Mouse (Mus musculus) intestine, postnatal 0 days (tissue): ENCODE results near the gene Faap20. TPM values are rescaled to one million over a fixed set of nuclear protein-coding genes. Genes with fewer than 3 reads are reported as not detected.

Experiments
- ATAC-seq: fragments of 200-750 bp; cut with Nextera tagmentation; 2 replicates; pipeline ENCODE4 v1.8.0; 2017; ENCODE audit warnings: mild to moderate bottlenecking, moderate TSS enrichment, moderate library complexity
- H3K27ac ChIP-seq: fragments of 300-500 bp; sonication (generic); 2 replicates; pipeline ENCODE4 v1.5.1; 2014; ENCODE audit warnings: mild to moderate bottlenecking, low read depth, low read length, moderate library complexity
- H3K27me3 ChIP-seq: fragments of 300-500 bp; sonication (generic); replicated peaks from 2 replicates; pipeline ENCODE4 v1.6.1; 2014; ENCODE audit warnings: low read length, mixed read lengths; ENCODE audit not compliant: control insufficient read depth, insufficient read depth
- H3K36me3 ChIP-seq: fragments of 300-500 bp; sonication (generic); 2 replicates; pipeline ENCODE4 v1.6.1; 2014; ENCODE audit warnings: mild to moderate bottlenecking, moderate library complexity; ENCODE audit not compliant: control insufficient read depth, insufficient read depth
- H3K4me1 ChIP-seq: fragments of 300-500 bp; sonication (generic); replicated peaks from 2 replicates; pipeline ENCODE4 v1.6.1; 2014; ENCODE audit warnings: antibody characterized with exemption, low read length, mixed read lengths; ENCODE audit not compliant: control insufficient read depth, insufficient read depth
- H3K4me2 ChIP-seq: fragments of 300-500 bp; sonication (generic); replicated peaks from 2 replicates; pipeline ENCODE4 v1.6.1; 2014; ENCODE audit warnings: low read depth, mild to moderate bottlenecking, moderate library complexity
- H3K4me3 ChIP-seq: fragments of 300-500 bp; sonication (generic); 2 replicates; pipeline ENCODE4 v1.5.1; 2014; ENCODE audit warnings: low read depth, low read length
- H3K9ac ChIP-seq: fragments of 300-500 bp; sonication (generic); 2 replicates; pipeline ENCODE4 v1.6.1; 2014; ENCODE audit warnings: mild to moderate bottlenecking, low read depth, low read length
- H3K9me3 ChIP-seq: fragments of 300-500 bp; sonication (generic); 2 replicates; pipeline ENCODE4 v1.6.1; 2016; ENCODE audit warnings: mixed run types; ENCODE audit not compliant: control insufficient read depth
- CTCF ChIP-seq: sonication (generic); IDR thresholded peaks from 2 replicates; pipeline ENCODE4 v1.5.1; 2016; ENCODE audit warnings: low read depth, mild to moderate bottlenecking, control low read depth, antibody characterized with exemption, moderate library complexity
- WGBS: fragments of 180-500 bp; shearing (Covaris S2); extraction: QIAGEN DNeasy Blood & Tissue Kit; methylation state at CpG from one replicate; pipeline ENCODE4 v1.1.7; 2014; 5-methylcytosine and 5-hydroxymethylcytosine counted together
- polyA plus RNA-seq: library from polyadenylated mRNA; unstranded; fragments of >200 nt; fragmentation: Nextera tagmentation; extraction: Ambion mirVana; gene quantifications from 2 replicates; pipeline ENCODE4 v1.2.1, GENCODE M21; 2015

The Faap20 gene
- polyA plus RNA-seq, 1 experiment from 2014 or later = 57.8 TPM

GRCm38 (mm10) chr4:155249257-155249647, 350 bp upstream of the Faap20 start:
- Histone ChIP-seq H3K4me2 (peak overlapping the region; percentile 95), H3K27me3 (no peaks in the 10 kb centered on the region), H3K27ac (peak overlapping the region; percentile 96), H3K9ac (peak overlapping the region; percentile 60), H3K4me1 (peaks cover 10% of the 10 kb centered on the region; the same call in 1 of the 2 replicates), H3K4me3 (peak overlapping the region; percentile 68), H3K36me3 (peaks cover 8% of the 10 kb centered on the region; the same call in 1 of the 2 replicates), H3K9me3 (no peaks in the 10 kb centered on the region)
- WGBS = 0% methylated on average over 9 of the region's 9 CpGs
- TF ChIP-seq CTCF = peak; percentile 99
- peak; percentile 66 for ATAC-seq

- H3K4me1 ChIP-seq = peaks cover 10% of the 10 kb centered on the region; the same call in 1 of the 2 replicates
- no peaks in the 10 kb centered on the region for H3K9me3 ChIP-seq
- no peaks in the 10 kb centered on the region for H3K27me3 ChIP-seq
- 6% methylated on average over 23 of the region's 23 CpGs for WGBS
- peak; percentile 34 for ATAC-seq
- peak overlapping the region; percentile 96 for H3K27ac ChIP-seq
- H3K4me3 ChIP-seq = peak overlapping the region; percentile 68
- peaks cover 10% of the 10 kb centered on the region; the same call in 1 of the 2 replicates for H3K36me3 ChIP-seq
- TF ChIP-seq CTCF = no peak
- peak overlapping the region; percentile 60 for H3K9ac ChIP-seq
- peak overlapping the region; percentile 95 for H3K4me2 ChIP-seq
Observed at GRCm38 (mm10) chr4:155250361-155251117, 937 bp downstream of the Faap20 start.

GRCm38 (mm10) chr4:155251147-155251546, 1.5 kb downstream of the Faap20 start:
- no peak for TF ChIP-seq CTCF
- Histone ChIP-seq H3K9ac (peak overlapping the region; percentile 60; the same call in 1 of the 2 replicates), H3K27ac (peak overlapping the region; percentile 96), H3K9me3 (no peaks in the 10 kb centered on the region), H3K4me3 (peak overlapping the region; percentile 68; the same call in 1 of the 2 replicates), H3K36me3 (peaks cover 10% of the 10 kb centered on the region; the same call in 1 of the 2 replicates), H3K27me3 (no peaks in the 10 kb centered on the region), H3K4me1 (peaks cover 5% of the 10 kb centered on the region; the same call in 1 of the 2 replicates), H3K4me2 (peak overlapping the region; percentile 95; the same call in 1 of the 2 replicates)
- 64% methylated on average over 3 of the region's 3 CpGs for WGBS
- ATAC-seq = no peak

GRCm38 (mm10) chr4:155252253-155252652, 2.7 kb downstream of the Faap20 start:
- no peak overlapping the region for H3K27ac ChIP-seq
- no peaks in the 10 kb centered on the region for H3K9me3 ChIP-seq
- TF ChIP-seq CTCF = no peak
- H3K4me3 ChIP-seq = no peak overlapping the region
- H3K27me3 ChIP-seq = no peaks in the 10 kb centered on the region
- 80% methylated on average over 6 of the region's 6 CpGs for WGBS
- ATAC-seq = no peak
- no peak overlapping the region for H3K9ac ChIP-seq
- peaks cover 5% of the 10 kb centered on the region; the same call in 1 of the 2 replicates for H3K4me1 ChIP-seq
- no peak overlapping the region for H3K4me2 ChIP-seq
- H3K36me3 ChIP-seq = peaks cover 10% of the 10 kb centered on the region; the same call in 1 of the 2 replicates

GRCm38 (mm10) chr4:155264521-155265321, 15.1 kb downstream of the Faap20 start:
- no peaks in the 10 kb centered on the region for H3K4me1 ChIP-seq
- no peaks in the 10 kb centered on the region for H3K9me3 ChIP-seq
- no peak for ATAC-seq
- no peak overlapping the region for H3K9ac ChIP-seq
- no peak overlapping the region for H3K4me2 ChIP-seq
- no peak overlapping the region for H3K4me3 ChIP-seq
- H3K36me3 ChIP-seq = peaks cover 17% of the 10 kb centered on the region; the same call in 1 of the 2 replicates
- no peaks in the 10 kb centered on the region for H3K27me3 ChIP-seq
- no peak for TF ChIP-seq CTCF
- 81% methylated on average over 3 of the region's 3 CpGs for WGBS
- H3K27ac ChIP-seq = no peak overlapping the region

GRCm38 (mm10) chr4:155267047-155267543, 17.5 kb downstream of the Faap20 start:
- ATAC-seq = no peak

More at GRCm38 (mm10) chr4:155267047-155267543, 17.5 kb downstream of the Faap20 start:
- Histone ChIP-seq H3K4me1 (no peaks in the 10 kb centered on the region), H3K9ac (no peak overlapping the region), H3K9me3 (no peaks in the 10 kb centered on the region), H3K36me3 (peaks cover 20% of the 10 kb centered on the region), H3K27me3 (no peaks in the 10 kb centered on the region), H3K27ac (no peak overlapping the region), H3K4me2 (no peak overlapping the region), H3K4me3 (no peak overlapping the region)
- 58% methylated on average over 7 of the region's 7 CpGs for WGBS
- no peak for TF ChIP-seq CTCF
